Mouse (Mus musculus) intestine, embryonic 14.5 days (tissue): Measurements from ENCODE around the gene Plekhj1. TPM values are rescaled to one million over a fixed set of nuclear protein-coding genes. Genes with fewer than 3 reads are reported as not detected.
"Not testable (repeated sequence)": the region's sequence is repeated elsewhere in the genome, so short reads cannot be mapped to it uniquely, and the experiment has no call there.

Source experiments
- ATAC-seq: fragments of 200-750 bp; cut with Nextera tagmentation; replicated peaks from 2 replicates; pipeline ENCODE4 v1.8.0; 2017; ENCODE audit warnings: low read depth, moderate number of reproducible peaks, moderate TSS enrichment, moderate library complexity; ENCODE audit not compliant: low FRiP score, low TSS enrichment
- DNase-seq: peaks from one replicate; pipeline ENCODE4 v3.0.0-alpha.2; 2018; ENCODE audit warnings: low spot score
- H3K27ac ChIP-seq: fragments of 300-500 bp; sonication (generic); 2 replicates; pipeline ENCODE4 v1.5.1; 2014; ENCODE audit warnings: low read depth, mild to moderate bottlenecking, control low read depth
- H3K27me3 ChIP-seq: fragments of 300-500 bp; sonication (generic); replicated peaks from 2 replicates; pipeline ENCODE4 v1.6.1; 2014; ENCODE audit warnings: low read length, control low read depth; ENCODE audit not compliant: control insufficient read depth, insufficient read depth
- H3K36me3 ChIP-seq: fragments of 300-500 bp; sonication (generic); 2 replicates; pipeline ENCODE4 v1.6.1; 2014; ENCODE audit warnings: low read length, control low read depth; ENCODE audit not compliant: control insufficient read depth, insufficient read depth
- H3K4me1 ChIP-seq: fragments of 300-500 bp; sonication (generic); replicated peaks from 2 replicates; pipeline ENCODE4 v1.6.1; 2014; ENCODE audit warnings: low read length, control low read depth, mixed read lengths; ENCODE audit not compliant: control insufficient read depth, insufficient read depth
- H3K4me2 ChIP-seq: fragments of 300-500 bp; sonication (generic); 2 replicates; pipeline ENCODE4 v1.6.1; 2014; ENCODE audit warnings: low read length
- H3K4me3 ChIP-seq: fragments of 300-500 bp; sonication (generic); 2 replicates; pipeline ENCODE4 v1.5.1; 2014; ENCODE audit warnings: low read depth, low read length, control low read depth, mixed read lengths
- H3K9ac ChIP-seq: fragments of 300-500 bp; sonication (generic); 2 replicates; pipeline ENCODE4 v1.6.1; 2014; ENCODE audit warnings: mild to moderate bottlenecking, low read length
- H3K9me3 ChIP-seq: fragments of 300-500 bp; sonication (generic); 2 replicates; pipeline ENCODE4 v1.6.1; 2016; ENCODE audit warnings: low read length, control low read depth; ENCODE audit not compliant: control insufficient read depth
- WGBS: fragments of 180-500 bp; shearing (Covaris S2); extraction: QIAGEN DNeasy Blood & Tissue Kit; methylation state at CpG from one replicate; pipeline ENCODE4 v1.1.7; 2014; 5-methylcytosine and 5-hydroxymethylcytosine counted together
- polyA plus RNA-seq: library from polyadenylated mRNA; unstranded; fragments of >200 nt; fragmentation: Nextera tagmentation; extraction: Ambion mirVana; gene quantifications from 2 replicates; pipeline ENCODE4 v1.2.1, GENCODE M21; 2014

Plekhj1 gene
- polyA plus RNA-seq, 1 experiment from 2014 or later, result 125 TPM

DNA sequence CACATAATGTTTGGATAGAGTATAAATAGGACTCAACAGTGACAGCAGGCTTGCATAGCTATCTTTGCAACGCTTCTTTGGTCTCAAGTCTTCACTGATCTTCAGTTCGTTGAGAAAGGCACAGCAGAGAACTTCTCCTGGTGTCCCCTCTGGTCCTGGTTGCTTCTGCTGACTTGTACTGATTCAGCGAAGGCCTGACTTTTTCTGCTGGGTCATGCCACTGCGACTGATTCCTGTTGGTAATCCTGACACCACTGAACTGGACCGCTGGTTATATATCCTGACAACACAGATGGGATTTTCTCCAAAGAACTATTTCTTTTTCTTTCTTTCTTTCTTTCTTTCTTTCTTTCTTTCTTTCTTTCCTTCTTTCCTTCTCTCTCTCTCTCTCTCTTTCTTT, 24.1 kb upstream of the Plekhj1 start:
- H3K36me3 ChIP-seq, result no peaks in the 10 kb centered on the region
- H3K4me1 ChIP-seq, result no peaks in the 10 kb centered on the region
- no peak overlapping the region for H3K4me2 ChIP-seq
- H3K27me3 ChIP-seq, result no peaks in the 10 kb centered on the region
- DNase-seq, result no peak
- H3K9me3 ChIP-seq, result no peaks in the 10 kb centered on the region
- H3K4me3 ChIP-seq, result no peak overlapping the region
- WGBS, result 87% methylated on average over 5 of the region's 5 CpGs
- H3K27ac ChIP-seq, result no peak overlapping the region
- no peak for ATAC-seq
- no peak overlapping the region for H3K9ac ChIP-seq

- Histone ChIP-seq H3K4me1 (no peaks in the 10 kb centered on the region), H3K27ac (no peak overlapping the region), H3K27me3 (no peaks in the 10 kb centered on the region), H3K4me2 (no peak overlapping the region), H3K36me3 (no peaks in the 10 kb centered on the region), H3K9ac (no peak overlapping the region), H3K9me3 (no peaks in the 10 kb centered on the region), H3K4me3 (no peak overlapping the region)
- WGBS, result 45% methylated on average over 2 of the region's 2 CpGs
- DNase-seq (no peak), ATAC-seq (no peak)
These were observed 23.6 kb upstream of the Plekhj1 start for GRCm38 (mm10) chr10:80821991-80822390.

- no peaks in the 10 kb centered on the region for H3K36me3 ChIP-seq
- no peak overlapping the region for H3K27ac ChIP-seq
These were observed 21.0 kb upstream of the Plekhj1 start for GRCm38 (mm10) chr10:80819406-80819805.

DNA sequence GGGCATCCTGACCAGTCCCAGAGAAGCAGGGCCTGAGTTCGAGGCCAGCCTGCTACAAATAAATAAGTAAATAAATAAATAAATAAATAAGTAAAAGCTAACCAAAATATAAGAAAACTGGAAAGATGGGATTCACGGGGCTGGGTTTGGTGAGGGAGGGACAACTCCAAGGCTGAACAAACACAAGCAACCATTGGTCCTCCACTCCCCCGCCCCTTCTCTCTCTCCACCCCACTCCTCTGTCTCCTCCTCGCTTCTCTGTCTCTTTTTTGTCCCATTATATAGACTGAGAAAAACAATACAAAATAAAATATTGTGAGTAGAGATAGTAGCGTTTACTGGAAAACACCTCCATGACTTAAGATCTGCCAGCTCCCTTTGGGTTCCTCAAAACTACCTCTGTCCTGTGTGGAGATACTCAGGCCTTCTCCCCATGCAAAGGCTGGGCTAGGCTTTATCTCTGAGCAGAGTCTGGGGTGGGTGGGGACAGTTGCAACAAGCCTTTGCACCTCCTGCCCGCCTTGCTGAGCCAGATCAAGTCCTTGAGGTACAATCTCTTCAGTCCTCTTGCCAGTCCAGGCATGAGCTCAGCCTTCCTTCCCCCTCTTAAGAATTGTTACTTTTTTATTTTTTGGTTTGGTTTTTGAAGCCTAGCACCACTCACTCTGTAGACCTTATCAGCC, 20.3 kb upstream of the Plekhj1 start:
- Histone ChIP-seq H3K27ac (no peak overlapping the region), H3K4me1 (no peaks in the 10 kb centered on the region), H3K4me2 (no peak overlapping the region), H3K36me3 (no peaks in the 10 kb centered on the region), H3K4me3 (no peak overlapping the region), H3K9ac (no peak overlapping the region), H3K27me3 (no peaks in the 10 kb centered on the region), H3K9me3 (no peaks in the 10 kb centered on the region)
- WGBS, result 51% methylated on average over 6 of the region's 6 CpGs
- DNase-seq (no peak), ATAC-seq (no peak)

More at GRCm38 (mm10) chr10:80819406-80819805, 21.0 kb upstream of the Plekhj1 start:
- DNase-seq (no peak), ATAC-seq (no peak)
- H3K4me1 ChIP-seq, result no peaks in the 10 kb centered on the region
- H3K27me3 ChIP-seq, result no peaks in the 10 kb centered on the region
- H3K9ac ChIP-seq, result no peak overlapping the region
- no peak overlapping the region for H3K4me3 ChIP-seq
- WGBS, result 47% methylated on average over 3 of the region's 3 CpGs
- no peak overlapping the region for H3K4me2 ChIP-seq
- no peaks in the 10 kb centered on the region for H3K9me3 ChIP-seq

GRCm38 (mm10) chr10:80817955-80818354, 19.5 kb upstream of the Plekhj1 start:
- not testable (repeated sequence) for H3K36me3 ChIP-seq, DNase-seq, H3K4me3 ChIP-seq, ATAC-seq, H3K27ac ChIP-seq, H3K9me3 ChIP-seq, H3K27me3 ChIP-seq, H3K4me1 ChIP-seq, H3K4me2 ChIP-seq, H3K9ac ChIP-seq
- 85% methylated on average over 7 of the region's 7 CpGs for WGBS

DNA sequence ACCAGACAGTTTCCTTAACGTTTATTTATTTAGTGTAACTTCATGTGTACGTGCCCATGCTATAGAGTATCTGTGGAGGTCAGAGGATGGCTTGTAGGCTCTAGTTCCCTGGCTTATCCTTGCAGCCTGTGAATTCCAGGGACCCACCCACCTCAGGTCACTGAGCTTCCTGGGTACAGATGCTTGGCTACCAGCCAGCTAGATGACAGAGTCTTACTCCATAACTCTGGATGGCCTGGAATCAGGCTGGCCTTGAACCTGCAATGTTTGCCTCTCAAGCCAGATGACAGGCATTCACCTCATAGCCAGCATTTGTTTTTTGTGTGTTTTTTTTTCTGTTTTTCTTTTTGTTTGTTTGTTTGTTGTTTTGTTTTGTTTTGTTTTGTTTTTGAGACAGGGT, 18.7 kb upstream of the Plekhj1 start:
- H3K4me2 ChIP-seq, result no peak overlapping the region
- WGBS, result 50% methylated on average over 2 of the region's 2 CpGs
- no peak for DNase-seq
- H3K4me1 ChIP-seq, result no peaks in the 10 kb centered on the region
- no peak overlapping the region for H3K27ac ChIP-seq
- no peaks in the 10 kb centered on the region for H3K36me3 ChIP-seq
- H3K4me3 ChIP-seq, result no peak overlapping the region
- no peak overlapping the region for H3K9ac ChIP-seq
- no peaks in the 10 kb centered on the region for H3K27me3 ChIP-seq
- no peaks in the 10 kb centered on the region for H3K9me3 ChIP-seq
- no peak for ATAC-seq

GRCm38 (mm10) chr10:80816303-80816702, 17.9 kb upstream of the Plekhj1 start:
- H3K4me2 ChIP-seq, H3K4me1 ChIP-seq, H3K9ac ChIP-seq, H3K27ac ChIP-seq, H3K36me3 ChIP-seq, ATAC-seq, H3K9me3 ChIP-seq, H3K4me3 ChIP-seq, H3K27me3 ChIP-seq, DNase-seq: not testable (repeated sequence)
- 66% methylated on average over 3 of the region's 3 CpGs for WGBS

- H3K9ac ChIP-seq, result no peak overlapping the region
- H3K27ac ChIP-seq, result no peak overlapping the region
- H3K27me3 ChIP-seq, result 0 out of 2 replicates have a peak, but pooled peaks cover 4% of the 10 kb centered on the region
- no peak overlapping the region for H3K4me3 ChIP-seq
- ATAC-seq (no peak), DNase-seq (no peak)
- no peak overlapping the region for H3K4me2 ChIP-seq
- WGBS, result 62% methylated on average over 7 of the region's 7 CpGs
- no peaks in the 10 kb centered on the region for H3K36me3 ChIP-seq
- H3K4me1 ChIP-seq, result no peaks in the 10 kb centered on the region
- H3K9me3 ChIP-seq, result no peaks in the 10 kb centered on the region
These were observed 16.4 kb upstream of the Plekhj1 start for GRCm38 (mm10) chr10:80814800-80815199.

DNA sequence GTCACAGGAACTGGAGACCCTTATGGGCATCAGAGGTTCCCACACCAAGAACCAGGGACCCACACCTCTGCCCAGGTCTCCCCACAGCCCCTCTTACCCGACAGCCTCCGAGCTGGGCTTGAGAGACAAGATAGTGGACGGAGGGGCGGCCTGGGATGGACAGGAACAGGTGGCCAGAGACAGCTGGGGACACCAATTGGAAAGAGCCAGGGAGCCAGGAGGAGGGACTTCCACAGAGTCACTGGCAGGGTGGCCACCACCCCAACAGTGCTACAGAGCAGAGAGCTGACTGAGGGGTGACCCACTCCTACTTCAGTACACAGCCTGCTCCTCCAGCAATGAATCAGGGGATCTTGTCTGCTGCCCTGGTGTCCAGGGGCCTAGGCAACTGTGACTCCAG, 14.9 kb upstream of the Plekhj1 start, which contains the start of gene Jsrp1:
Jsrp1 (minus strand) TSS at position 133 of the 400 bp plus-strand sequence.
- no peak within 1 kb of the TSS for H3K27ac ChIP-seq
- 78% methylated on average over 4 of the region's 4 CpGs for WGBS
- no peak for ATAC-seq
- H3K27me3 ChIP-seq, result 0 out of 2 replicates have a peak, but pooled peaks cover 13% of the 10 kb centered on the region
- no peaks in the 10 kb centered on the region for H3K36me3 ChIP-seq
- H3K4me3 ChIP-seq, result no peak within 1 kb of the TSS
- H3K9ac ChIP-seq, result no peak within 1 kb of the TSS
- peaks cover 8% of the 10 kb centered on the region; the same call in 1 of the 2 replicates for H3K4me1 ChIP-seq
- H3K4me2 ChIP-seq, result no peak within 1 kb of the TSS
- no peak for DNase-seq
- H3K9me3 ChIP-seq, result no peaks in the 10 kb centered on the region
